Mouse (Mus musculus): Measurements from ENCODE around the gene Btg2.

DNA sequence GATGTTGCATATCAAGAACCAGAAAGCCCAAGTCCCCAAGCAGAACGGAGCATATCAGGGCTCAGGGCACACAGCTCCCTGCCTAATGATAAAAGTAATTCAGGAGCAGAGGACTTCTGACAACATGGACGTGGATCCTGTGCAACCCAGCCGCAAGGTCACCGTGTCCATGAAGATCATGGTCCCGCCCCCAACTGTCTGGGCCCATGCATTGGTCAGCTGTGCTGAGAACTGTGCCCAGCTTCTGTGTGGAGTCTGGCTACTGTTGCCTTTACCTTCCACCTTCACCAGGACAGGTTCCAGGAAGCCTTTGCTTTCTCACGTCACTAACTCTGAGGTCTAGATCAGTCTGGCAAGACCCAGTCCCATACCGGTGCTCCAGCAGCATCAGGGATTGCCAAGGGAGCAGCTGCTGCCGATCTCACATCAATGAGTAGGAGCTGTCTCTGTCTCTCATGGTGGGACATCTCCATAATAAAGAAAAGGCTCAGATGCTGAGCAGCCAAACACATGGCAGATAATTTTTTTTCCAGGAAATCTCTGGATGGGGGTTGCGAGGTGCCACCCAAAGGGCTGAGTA lies 23.2 kb downstream of the Btg2 start:
- TF ChIP-seq CTCF (IDR thresholded peaks at IDR 0.05; ENCODE audit: control insufficient read depth, insufficient read depth, insufficient read length) (no peak), MAX (IDR thresholded peaks at IDR 0.05) (no peak), MYOD1 (IDR thresholded peaks at IDR 0.05; ENCODE audit: control insufficient read depth, insufficient read length, low read depth) (no peak), USF1 (IDR thresholded peaks at IDR 0.05; ENCODE audit: low read depth) (no peak)
